Mouse (Mus musculus) layer of hippocampus, adult 18-20 months (tissue): Measurements from ENCODE around the gene Dct. TPM values are rescaled to one million over a fixed set of nuclear protein-coding genes. Genes with fewer than 3 reads are reported as not detected.

Experiments used
- total RNA-seq, 2 experiments: library from RNA; stranded (reverse); gene quantifications; 2 replicates each; pipeline ENCODE4 v1.2.3; 2021

The Dct gene
- total RNA-seq, 2 experiments from 2014 or later = 0.46 to 0.62 TPM

Other genes starting within 250 kb of the Dct start
- gene Tgds, start 80.5 kb upstream of the Dct start, total RNA-seq = 10 to 100 TPM in 1 of 2 experiments, 1 to 10 TPM in 1; 8.5 to 11.1 TPM
- 10 to 100 TPM; 24.0 to 26.1 TPM for gene Gpr180, start 84.9 kb upstream of the Dct start, total RNA-seq
- 10 to 100 TPM; 10.7 to 12.5 TPM for gene Sox21, start 184.8 kb upstream of the Dct start, total RNA-seq
- not detected for gene Gm9376, start 214.7 kb upstream of the Dct start, total RNA-seq